Mouse (Mus musculus): ENCODE measurements around the gene Amt. TPM values are rescaled to one million over a fixed set of nuclear protein-coding genes. Genes with fewer than 3 reads are reported as not detected.

The Amt gene
- polyA plus RNA-seq (2015; fragmentation: Nextera tagmentation; extraction: Ambion mirVana) = 8.1 and 8.7 TPM in 2 replicates

GRCm38 (mm10) chr9:108296453-108297355, at the start of gene Amt:
TSS of gene Amt (plus strand) at chr9:108296853.
- peaks cover 13% of the 10 kb centered on the region; the same call in 1 of the 2 replicates for H3K36me3 ChIP-seq (ENCODE audit: control insufficient read depth, insufficient read depth)
- H3K4me3 ChIP-seq (ENCODE audit: low read length) = peak within 1 kb of the TSS; percentile 36
- no peaks in the 10 kb centered on the region for H3K4me1 ChIP-seq (ENCODE audit: control insufficient read depth, insufficient read depth, low read length)
- 0 out of 2 replicates have a peak, but pooled peaks have one; percentile 14 for ATAC-seq (replicated peaks; ENCODE audit: extremely low read depth, insufficient read depth, low FRiP score)
- H3K4me2 ChIP-seq (ENCODE audit: low read depth, low read length) = peak within 1 kb of the TSS; percentile 55
- 33% methylated on average over 18 of the region's 18 CpGs for WGBS
- peak within 1 kb of the TSS; percentile 37; the same call in 1 of the 2 replicates for H3K27ac ChIP-seq (ENCODE audit: low read length)
- H3K9ac ChIP-seq (ENCODE audit: low read length) = peak within 1 kb of the TSS; percentile 38
- no peaks in the 10 kb centered on the region for H3K9me3 ChIP-seq (replicated peaks; ENCODE audit: control insufficient read depth, low read length)
- no peaks in the 10 kb centered on the region for H3K27me3 ChIP-seq (ENCODE audit: control insufficient read depth, insufficient read depth, low read length)

DNA sequence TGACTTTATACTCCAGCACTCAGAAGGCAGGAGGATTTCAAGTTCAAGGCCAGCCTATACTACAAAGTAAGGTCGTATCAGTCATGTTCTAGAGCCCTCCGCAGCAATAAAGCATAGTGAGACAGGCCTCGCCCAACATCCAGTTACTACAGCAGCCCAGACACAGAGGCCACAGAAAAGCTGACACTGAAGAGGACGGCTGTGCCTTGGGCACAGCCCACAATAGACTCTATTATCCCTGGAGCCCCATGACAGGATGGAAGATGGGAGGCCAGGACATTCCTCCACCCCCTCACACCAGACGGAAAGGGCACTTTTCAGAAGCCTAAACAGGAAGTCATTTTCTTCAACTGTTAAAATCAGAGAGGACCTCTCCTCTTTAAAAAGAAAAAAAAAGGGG, 47.7 kb upstream of the Amt start:
- 65% methylated on average over 5 of the region's 5 CpGs for WGBS
- Histone ChIP-seq H3K4me3 (ENCODE audit: low read length) (no peak overlapping the region), H3K4me2 (ENCODE audit: low read depth, low read length) (no peak overlapping the region), H3K27ac (ENCODE audit: low read length) (no peak overlapping the region), H3K9me3 (replicated peaks; ENCODE audit: control insufficient read depth, low read length) (no peaks in the 10 kb centered on the region), H3K36me3 (ENCODE audit: control insufficient read depth, insufficient read depth) (peaks cover 6% of the 10 kb centered on the region; the same call in 1 of the 2 replicates), H3K9ac (ENCODE audit: low read length) (no peak overlapping the region), H3K4me1 (ENCODE audit: control insufficient read depth, insufficient read depth, low read length) (peaks cover 9% of the 10 kb centered on the region), H3K27me3 (ENCODE audit: control insufficient read depth, insufficient read depth, low read length) (no peaks in the 10 kb centered on the region)
- no peak for ATAC-seq (replicated peaks; ENCODE audit: extremely low read depth, insufficient read depth, low FRiP score)

- no peak overlapping the region for H3K27ac ChIP-seq (ENCODE audit: low read length)
- H3K4me1 ChIP-seq (ENCODE audit: control insufficient read depth, insufficient read depth, low read length) = peaks cover 15% of the 10 kb centered on the region
- ATAC-seq (replicated peaks; ENCODE audit: extremely low read depth, insufficient read depth, low FRiP score) = no peak
- H3K4me3 ChIP-seq (ENCODE audit: low read length) = no peak overlapping the region
- 88% methylated on average over 6 of the region's 6 CpGs for WGBS
- H3K36me3 ChIP-seq (ENCODE audit: control insufficient read depth, insufficient read depth) = peaks cover 6% of the 10 kb centered on the region; the same call in 1 of the 2 replicates
- no peak overlapping the region for H3K9ac ChIP-seq (ENCODE audit: low read length)
- H3K27me3 ChIP-seq (ENCODE audit: control insufficient read depth, insufficient read depth, low read length) = no peaks in the 10 kb centered on the region
- H3K4me2 ChIP-seq (ENCODE audit: low read depth, low read length) = no peak overlapping the region
- H3K9me3 ChIP-seq (replicated peaks; ENCODE audit: control insufficient read depth, low read length) = no peaks in the 10 kb centered on the region
These were observed 44.8 kb upstream of the Amt start for GRCm38 (mm10) chr9:108251877-108252276.

- Histone ChIP-seq H3K4me3 (ENCODE audit: low read length) (no peak overlapping the region), H3K9me3 (replicated peaks; ENCODE audit: control insufficient read depth, low read length) (no peaks in the 10 kb centered on the region), H3K27me3 (ENCODE audit: control insufficient read depth, insufficient read depth, low read length) (no peaks in the 10 kb centered on the region), H3K36me3 (ENCODE audit: control insufficient read depth, insufficient read depth) (peaks cover 6% of the 10 kb centered on the region; the same call in 1 of the 2 replicates), H3K4me2 (ENCODE audit: low read depth, low read length) (no peak overlapping the region), H3K27ac (ENCODE audit: low read length) (no peak overlapping the region), H3K4me1 (ENCODE audit: control insufficient read depth, insufficient read depth, low read length) (peaks cover 21% of the 10 kb centered on the region), H3K9ac (ENCODE audit: low read length) (no peak overlapping the region)
- WGBS = 67% methylated on average over 7 of the region's 7 CpGs
- no peak for ATAC-seq (replicated peaks; ENCODE audit: extremely low read depth, insufficient read depth, low FRiP score)
These were observed 43.9 kb upstream of the Amt start for GRCm38 (mm10) chr9:108252766-108253165.

- Histone ChIP-seq H3K4me3 (ENCODE audit: low read length) (no peak overlapping the region), H3K9ac (ENCODE audit: low read length) (no peak overlapping the region), H3K4me1 (ENCODE audit: control insufficient read depth, insufficient read depth, low read length) (peaks cover 45% of the 10 kb centered on the region), H3K27me3 (ENCODE audit: control insufficient read depth, insufficient read depth, low read length) (no peaks in the 10 kb centered on the region), H3K27ac (ENCODE audit: low read length) (peak overlapping the region; percentile 33), H3K4me2 (ENCODE audit: low read depth, low read length) (peak overlapping the region; percentile 92), H3K9me3 (replicated peaks; ENCODE audit: control insufficient read depth, low read length) (no peaks in the 10 kb centered on the region), H3K36me3 (ENCODE audit: control insufficient read depth, insufficient read depth) (no peaks in the 10 kb centered on the region)
- WGBS = 40% methylated on average over 4 of the region's 4 CpGs
- no peak for ATAC-seq (replicated peaks; ENCODE audit: extremely low read depth, insufficient read depth, low FRiP score)
These were observed 36.1 kb upstream of the Amt start for GRCm38 (mm10) chr9:108260526-108260925.

GRCm38 (mm10) chr9:108261865-108262264, 34.8 kb upstream of the Amt start:
- ATAC-seq (replicated peaks; ENCODE audit: extremely low read depth, insufficient read depth, low FRiP score) = no peak
- H3K27me3 ChIP-seq (ENCODE audit: control insufficient read depth, insufficient read depth, low read length) = no peaks in the 10 kb centered on the region
- WGBS = 42% methylated on average over 7 of the region's 7 CpGs
- H3K9me3 ChIP-seq (replicated peaks; ENCODE audit: control insufficient read depth, low read length) = no peaks in the 10 kb centered on the region
- peaks cover 48% of the 10 kb centered on the region for H3K4me1 ChIP-seq (ENCODE audit: control insufficient read depth, insufficient read depth, low read length)
- peak overlapping the region; percentile 100 for H3K27ac ChIP-seq (ENCODE audit: low read length)
- peak overlapping the region; percentile 93 for H3K4me3 ChIP-seq (ENCODE audit: low read length)
- peak overlapping the region; percentile 92 for H3K4me2 ChIP-seq (ENCODE audit: low read depth, low read length)
- H3K9ac ChIP-seq (ENCODE audit: low read length) = peak overlapping the region; percentile 96
- H3K36me3 ChIP-seq (ENCODE audit: control insufficient read depth, insufficient read depth) = no peaks in the 10 kb centered on the region

- Histone ChIP-seq H3K4me3 (ENCODE audit: low read length) (peak overlapping the region; percentile 93), H3K9ac (ENCODE audit: low read length) (peak overlapping the region; percentile 96), H3K4me2 (ENCODE audit: low read depth, low read length) (peak overlapping the region; percentile 92), H3K27ac (ENCODE audit: low read length) (peak overlapping the region; percentile 100), H3K4me1 (ENCODE audit: control insufficient read depth, insufficient read depth, low read length) (peaks cover 46% of the 10 kb centered on the region), H3K36me3 (ENCODE audit: control insufficient read depth, insufficient read depth) (no peaks in the 10 kb centered on the region), H3K27me3 (ENCODE audit: control insufficient read depth, insufficient read depth, low read length) (no peaks in the 10 kb centered on the region), H3K9me3 (replicated peaks; ENCODE audit: control insufficient read depth, low read length) (no peaks in the 10 kb centered on the region)
- WGBS = 27% methylated on average over 11 of the region's 11 CpGs
- ATAC-seq (replicated peaks; ENCODE audit: extremely low read depth, insufficient read depth, low FRiP score) = no peak
These were observed 34.1 kb upstream of the Amt start for GRCm38 (mm10) chr9:108262494-108263049.

DNA sequence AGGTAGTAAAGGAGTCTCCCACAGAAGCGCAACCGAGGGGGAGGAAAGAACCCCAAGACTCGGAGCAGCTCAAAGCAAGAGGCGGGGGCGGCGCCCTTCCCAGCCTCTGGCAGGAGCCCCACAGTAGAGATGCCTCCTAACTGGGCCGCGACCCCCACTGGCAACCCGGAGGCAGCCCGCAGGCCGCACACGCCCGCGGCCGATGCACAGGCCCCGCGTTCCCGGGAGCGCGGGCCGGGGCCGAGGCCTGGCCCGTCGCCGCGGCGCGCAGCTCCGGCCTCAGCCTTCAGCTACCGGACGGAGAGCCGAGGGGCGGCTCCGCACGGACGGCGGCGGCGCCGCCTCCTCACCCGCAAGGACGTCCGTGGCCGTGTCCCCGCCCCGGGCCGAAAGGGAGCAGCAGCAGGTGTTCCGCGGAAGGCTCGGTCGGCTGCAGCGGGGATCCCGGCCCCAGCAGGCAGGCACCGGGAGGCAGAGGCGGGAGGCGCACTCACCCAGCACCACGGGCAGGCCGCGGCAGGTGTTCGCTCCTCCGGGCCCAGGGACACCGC, 33.4 kb upstream of the Amt start:
- H3K4me1 ChIP-seq (ENCODE audit: control insufficient read depth, insufficient read depth, low read length) = peaks cover 52% of the 10 kb centered on the region
- peak; percentile 33 for ATAC-seq (replicated peaks; ENCODE audit: extremely low read depth, insufficient read depth, low FRiP score)
- H3K4me3 ChIP-seq (ENCODE audit: low read length) = peak overlapping the region; percentile 93
- peak overlapping the region; percentile 96 for H3K9ac ChIP-seq (ENCODE audit: low read length)
- WGBS = under 1% methylated on average over 60 of the region's 62 CpGs
- H3K9me3 ChIP-seq (replicated peaks; ENCODE audit: control insufficient read depth, low read length) = no peaks in the 10 kb centered on the region
- no peaks in the 10 kb centered on the region for H3K36me3 ChIP-seq (ENCODE audit: control insufficient read depth, insufficient read depth)
- no peaks in the 10 kb centered on the region for H3K27me3 ChIP-seq (ENCODE audit: control insufficient read depth, insufficient read depth, low read length)
- H3K27ac ChIP-seq (ENCODE audit: low read length) = peak overlapping the region; percentile 100
- peak overlapping the region; percentile 92 for H3K4me2 ChIP-seq (ENCODE audit: low read depth, low read length)
